Mouse (Mus musculus) C2C12 (cell line): ENCODE measurements around the gene Rnf135.

ENCODE experiments used
- CEBPB ChIP-seq: IDR thresholded peaks from one replicate; pipeline ENCODE4 v1.6.1; 2011; ENCODE audit warnings: low read depth, mild to moderate bottlenecking, control low read depth, moderate library complexity
- CTCF ChIP-seq: IDR thresholded peaks from one replicate; pipeline ENCODE4 v1.5.1; 2011; ENCODE audit not compliant: control insufficient read depth, insufficient read depth, insufficient read length

- TF ChIP-seq CTCF (no peak), CEBPB (no peak)
Observed at GRCm38 (mm10) chr11:80199316-80199715, 15.7 kb downstream of the Rnf135 start.
